Mouse (Mus musculus): ENCODE measurements around the gene Slc16a2. TPM values are rescaled to one million over a fixed set of nuclear protein-coding genes. Genes with fewer than 3 reads are reported as not detected.
A peak's percentile ranks its signal among the peaks of the same experiment; 100 is the strongest.

The Slc16a2 gene
- polyA plus RNA-seq, 1 experiment from 2014 or later, result 22.8 TPM

- no peak for ATAC-seq (ENCODE audit: insufficient read depth)
- H3K36me3 ChIP-seq (ENCODE audit: insufficient read depth), result no peaks in the 10 kb centered on the region
These were observed 113.2 kb downstream of the Slc16a2 start for GRCm38 (mm10) chrX:103708592-103708991.

GRCm38 (mm10) chrX:103704611-103705010, 117.2 kb downstream of the Slc16a2 start:
- Histone ChIP-seq H3K9me3 (ENCODE audit: low read depth, low read length) (no peaks in the 10 kb centered on the region), H3K4me2 (no peak overlapping the region), H3K9ac (no peak overlapping the region), H3K27ac (ENCODE audit: low read depth) (no peak overlapping the region), H3K4me1 (ENCODE audit: insufficient read depth) (no peaks in the 10 kb centered on the region), H3K36me3 (ENCODE audit: insufficient read depth) (no peaks in the 10 kb centered on the region), H3K4me3 (ENCODE audit: low read depth, low read length) (no peak overlapping the region), H3K27me3 (ENCODE audit: insufficient read depth, low read length) (no peaks in the 10 kb centered on the region; the same call in 1 of the 2 replicates)
- ATAC-seq (ENCODE audit: insufficient read depth) (peak; percentile 76; the same call in 1 of the 2 replicates), DNase-seq (peak; percentile 78)
- no peak for TF ChIP-seq CTCF (IDR thresholded peaks at IDR 0.05; ENCODE audit: low read depth)
- WGBS, result 70% methylated on average over 4 of the region's 4 CpGs

More at GRCm38 (mm10) chrX:103708592-103708991, 113.2 kb downstream of the Slc16a2 start:
- 86% methylated on average over 1 of the region's 1 CpGs for WGBS
- no peak overlapping the region for H3K9ac ChIP-seq
- H3K27me3 ChIP-seq (ENCODE audit: insufficient read depth, low read length), result peaks cover 3% of the 10 kb centered on the region; the same call in 1 of the 2 replicates
- no peak overlapping the region for H3K4me3 ChIP-seq (ENCODE audit: low read depth, low read length)
- DNase-seq, result no peak
- H3K4me1 ChIP-seq (ENCODE audit: insufficient read depth), result no peaks in the 10 kb centered on the region; the same call in 1 of the 2 replicates
- TF ChIP-seq CTCF (IDR thresholded peaks at IDR 0.05; ENCODE audit: low read depth), result no peak
- H3K9me3 ChIP-seq (ENCODE audit: low read depth, low read length), result no peaks in the 10 kb centered on the region
- H3K4me2 ChIP-seq, result no peak overlapping the region
- no peak overlapping the region for H3K27ac ChIP-seq (ENCODE audit: low read depth)

- Histone ChIP-seq H3K9me3 (ENCODE audit: low read depth, low read length) (no peaks in the 10 kb centered on the region), H3K36me3 (ENCODE audit: insufficient read depth) (no peaks in the 10 kb centered on the region), H3K4me2 (no peak overlapping the region), H3K27ac (ENCODE audit: low read depth) (peak overlapping the region; percentile 50; the same call in 1 of the 2 replicates), H3K4me3 (ENCODE audit: low read depth, low read length) (no peak overlapping the region), H3K4me1 (ENCODE audit: insufficient read depth) (no peaks in the 10 kb centered on the region), H3K9ac (no peak overlapping the region), H3K27me3 (ENCODE audit: insufficient read depth, low read length) (no peaks in the 10 kb centered on the region; the same call in 1 of the 2 replicates)
- DNase-seq (peak; percentile 85), ATAC-seq (ENCODE audit: insufficient read depth) (peak; percentile 54; the same call in 1 of the 2 replicates)
- WGBS, result 33% methylated on average over 4 of the region's 4 CpGs
- no peak for TF ChIP-seq CTCF (IDR thresholded peaks at IDR 0.05; ENCODE audit: low read depth)
These were observed 117.8 kb downstream of the Slc16a2 start for GRCm38 (mm10) chrX:103704024-103704423.

GRCm38 (mm10) chrX:103697796-103698195, 124.0 kb downstream of the Slc16a2 start:
- Histone ChIP-seq H3K27me3 (ENCODE audit: insufficient read depth, low read length) (peaks cover 24% of the 10 kb centered on the region; the same call in 1 of the 2 replicates), H3K9me3 (ENCODE audit: low read depth, low read length) (no peaks in the 10 kb centered on the region), H3K27ac (ENCODE audit: low read depth) (no peak overlapping the region), H3K4me3 (ENCODE audit: low read depth, low read length) (no peak overlapping the region), H3K4me1 (ENCODE audit: insufficient read depth) (no peaks in the 10 kb centered on the region), H3K4me2 (no peak overlapping the region), H3K36me3 (ENCODE audit: insufficient read depth) (no peaks in the 10 kb centered on the region), H3K9ac (no peak overlapping the region)
- DNase-seq, result no peak
- no peak for ATAC-seq (ENCODE audit: insufficient read depth)
- 57% methylated on average over 2 of the region's 2 CpGs for WGBS
- no peak for TF ChIP-seq CTCF (IDR thresholded peaks at IDR 0.05; ENCODE audit: low read depth)

GRCm38 (mm10) chrX:103696081-103696519, 125.7 kb downstream of the Slc16a2 start:
- peak; percentile 28 for DNase-seq
- peaks cover 27% of the 10 kb centered on the region; the same call in 1 of the 2 replicates for H3K27me3 ChIP-seq (ENCODE audit: insufficient read depth, low read length)
- peak overlapping the region; percentile 73 for H3K4me2 ChIP-seq
- peak overlapping the region; percentile 22; the same call in 1 of the 2 replicates for H3K9ac ChIP-seq
- no peaks in the 10 kb centered on the region for H3K4me1 ChIP-seq (ENCODE audit: insufficient read depth)
- no peaks in the 10 kb centered on the region for H3K9me3 ChIP-seq (ENCODE audit: low read depth, low read length)
- no peak for TF ChIP-seq CTCF (IDR thresholded peaks at IDR 0.05; ENCODE audit: low read depth)
- no peaks in the 10 kb centered on the region for H3K36me3 ChIP-seq (ENCODE audit: insufficient read depth)
- peak overlapping the region; percentile 20; the same call in 1 of the 2 replicates for H3K27ac ChIP-seq (ENCODE audit: low read depth)
- 7% methylated on average over 9 of the region's 9 CpGs for WGBS
- ATAC-seq (ENCODE audit: insufficient read depth), result 0 out of 2 replicates have a peak, but pooled peaks have one; percentile 2
- H3K4me3 ChIP-seq (ENCODE audit: low read depth, low read length), result peak overlapping the region; percentile 22

GRCm38 (mm10) chrX:103695165-103695996, 126.4 kb downstream of the Slc16a2 start:
- Histone ChIP-seq H3K4me1 (ENCODE audit: insufficient read depth) (no peaks in the 10 kb centered on the region), H3K9ac (peak overlapping the region; percentile 41), H3K27ac (ENCODE audit: low read depth) (peak overlapping the region; percentile 65; the same call in 1 of the 2 replicates), H3K27me3 (ENCODE audit: insufficient read depth, low read length) (peaks cover 27% of the 10 kb centered on the region; the same call in 1 of the 2 replicates), H3K4me2 (peak overlapping the region; percentile 73), H3K9me3 (ENCODE audit: low read depth, low read length) (no peaks in the 10 kb centered on the region), H3K4me3 (ENCODE audit: low read depth, low read length) (peak overlapping the region; percentile 37), H3K36me3 (ENCODE audit: insufficient read depth) (no peaks in the 10 kb centered on the region)
- peak; percentile 60 for TF ChIP-seq CTCF (IDR thresholded peaks at IDR 0.05; ENCODE audit: low read depth)
- WGBS, result 0% methylated on average over 39 of the region's 41 CpGs
- peak; percentile 86 for ATAC-seq (ENCODE audit: insufficient read depth)
- peak; percentile 77 for DNase-seq

- DNase-seq, result no peak
- peak; percentile 44 for ATAC-seq (ENCODE audit: insufficient read depth)
- Histone ChIP-seq H3K9me3 (ENCODE audit: low read depth, low read length) (no peaks in the 10 kb centered on the region), H3K4me3 (ENCODE audit: low read depth, low read length) (peak overlapping the region; percentile 37), H3K27ac (ENCODE audit: low read depth) (no peak overlapping the region), H3K4me2 (peak overlapping the region; percentile 73), H3K36me3 (ENCODE audit: insufficient read depth) (no peaks in the 10 kb centered on the region), H3K27me3 (ENCODE audit: insufficient read depth, low read length) (peaks cover 27% of the 10 kb centered on the region; the same call in 1 of the 2 replicates), H3K4me1 (ENCODE audit: insufficient read depth) (no peaks in the 10 kb centered on the region), H3K9ac (peak overlapping the region; percentile 41)
- 7% methylated on average over 17 of the region's 17 CpGs for WGBS
- no peak for TF ChIP-seq CTCF (IDR thresholded peaks at IDR 0.05; ENCODE audit: low read depth)
These were observed 127.0 kb downstream of the Slc16a2 start for GRCm38 (mm10) chrX:103694787-103695164.

All from lung, embryonic 14.5 days (tissue).